Mouse (Mus musculus): ENCODE data around the gene Dync2li1. TPM values are rescaled to one million over a fixed set of nuclear protein-coding genes. Genes with fewer than 3 reads are reported as not detected.

The Dync2li1 gene
- total RNA-seq, 2 experiments from 2014 or later = 2.6 to 3.3 TPM

GRCm38 (mm10) chr17:84644292-84645050 is 18.2 kb downstream of the Dync2li1 start:
- intact Hi-C loops (cut with DNase I) = no loop called here

GRCm38 (mm10) chr17:84645119-84645518 is 18.8 kb downstream of the Dync2li1 start:
- intact Hi-C loops (cut with DNase I) = no loop called here
- DNase-seq = no peak

More at GRCm38 (mm10) chr17:84644292-84645050, 18.2 kb downstream of the Dync2li1 start:
- no peak for DNase-seq

- intact Hi-C loops (cut with DNase I) = no loop called here
- DNase-seq = no peak
These were observed 19.6 kb downstream of the Dync2li1 start for GRCm38 (mm10) chr17:84645894-84646293.

- DNase-seq = no peak
- intact Hi-C loops (cut with DNase I) = no loop called here
These were observed 20.2 kb downstream of the Dync2li1 start for GRCm38 (mm10) chr17:84646477-84646876.

GRCm38 (mm10) chr17:84647630-84648029 is 21.3 kb downstream of the Dync2li1 start:
- no peak for DNase-seq
- intact Hi-C loops (cut with DNase I) = no loop called here

- intact Hi-C loops (cut with DNase I) = no loop called here
- no peak for DNase-seq
These were observed 24.2 kb downstream of the Dync2li1 start for GRCm38 (mm10) chr17:84650302-84651017.

- no peak for DNase-seq
- intact Hi-C loops (cut with DNase I) = no loop called here
These were observed 27.2 kb downstream of the Dync2li1 start for GRCm38 (mm10) chr17:84653544-84653943.

- no peak for DNase-seq
- intact Hi-C loops (cut with DNase I) = no loop called here
These were observed 29.9 kb downstream of the Dync2li1 start for GRCm38 (mm10) chr17:84656205-84656604.

GRCm38 (mm10) chr17:84656653-84657421 is 30.5 kb downstream of the Dync2li1 start:
- DNase-seq = no peak
- intact Hi-C loops (cut with DNase I) = no loop called here

- intact Hi-C loops (cut with DNase I) = no loop called here
- no peak for DNase-seq
These were observed 31.1 kb downstream of the Dync2li1 start for GRCm38 (mm10) chr17:84657422-84657732.

GRCm38 (mm10) chr17:84657782-84658181 is 31.5 kb downstream of the Dync2li1 start:
- no peak for DNase-seq
- intact Hi-C loops (cut with DNase I) = no loop called here

- DNase-seq = no peak
- intact Hi-C loops (cut with DNase I) = no loop called here
These were observed 31.9 kb downstream of the Dync2li1 start for GRCm38 (mm10) chr17:84658195-84658594.

- intact Hi-C loops (cut with DNase I) = no loop called here
- no peak for DNase-seq
These were observed 32.7 kb downstream of the Dync2li1 start for GRCm38 (mm10) chr17:84658951-84659350.

- intact Hi-C loops (cut with DNase I) = no loop called here
- DNase-seq = no peak
These were observed 38.8 kb downstream of the Dync2li1 start for GRCm38 (mm10) chr17:84665053-84665452.

GRCm38 (mm10) chr17:84665691-84666090 is 39.4 kb downstream of the Dync2li1 start:
- no peak for DNase-seq
- intact Hi-C loops (cut with DNase I) = no loop called here

- DNase-seq = no peak
- intact Hi-C loops (cut with DNase I) = no loop called here
These were observed 41.6 kb downstream of the Dync2li1 start for GRCm38 (mm10) chr17:84667848-84668247.

GRCm38 (mm10) chr17:84672376-84673369 is 46.4 kb downstream of the Dync2li1 start:
- intact Hi-C loops (cut with DNase I) = no loop called here
- DNase-seq = no peak

GRCm38 (mm10) chr17:84674048-84674447 is 47.8 kb downstream of the Dync2li1 start:
- intact Hi-C loops (cut with DNase I) = no loop called here
- no peak for DNase-seq

GRCm38 (mm10) chr17:84675204-84675603 is 48.9 kb downstream of the Dync2li1 start:
- intact Hi-C loops (cut with DNase I) = no loop called here
- no peak for DNase-seq

GRCm38 (mm10) chr17:84675951-84676366 is 49.7 kb downstream of the Dync2li1 start, which contains the start of gene Abcg8:
Gene Abcg8, plus strand, starts transcription at chr17:84676302.
- DNase-seq = no peak
- intact Hi-C loops (cut with DNase I) = no loop called here

Data from gastrocnemius, postnatal 36 days (tissue).